Comparison of ENCODE assay signal across 13 mouse cellular contexts in genomic region chr3:82359036-82359435, GRCm38 (mm10). TPM values are rescaled to one million over a fixed set of nuclear protein-coding genes. Genes with fewer than 3 reads are reported as not detected.
DNase-seq lines count a peak whose midpoint lies in the region; ATAC-seq and TF ChIP-seq lines count a peak whose summit lies in the region.
"Had no signal": no experiment of that assay in that cellular context is flagged by ENCODE, and none has a peak within 500 bp of the region (broad histone marks: within the 10 kb centered on the region; RNA-seq: fewer than 3 reads in every experiment).

No protein-coding gene starts in this region.

- no peak overlapping the region for H3K27ac ChIP-seq in intestine, embryonic 15.5 days
- H3K27ac ChIP-seq in intestine, postnatal 0 days (ENCODE audit: low read depth, low read length), result no peak overlapping the region
- H3K27ac ChIP-seq in embryonic facial prominence, embryonic 11.5 days (replicated peaks; ENCODE audit: low read depth, low read length), result no peak overlapping the region
- no peak overlapping the region for H3K27ac ChIP-seq in forebrain, postnatal 0 days (ENCODE audit: low read depth, low read length)
- no peak overlapping the region for H3K27ac ChIP-seq in midbrain, embryonic 16.5 days (ENCODE audit: low read length)
- H3K27ac ChIP-seq in liver, embryonic 12.5 days, result no peak overlapping the region
- H3K27ac ChIP-seq: stomach, postnatal 0 days had no signal

- H3K4me2 ChIP-seq in intestine, embryonic 15.5 days (replicated peaks), result peak overlapping the region; percentile 82; the same call in 1 of the 2 replicates
- no peak overlapping the region for H3K4me2 ChIP-seq in intestine, postnatal 0 days (replicated peaks; ENCODE audit: low read depth)
- H3K4me2 ChIP-seq in embryonic facial prominence, embryonic 11.5 days (ENCODE audit: low read depth, low read length), result no peak overlapping the region
- H3K4me2 ChIP-seq in forebrain, postnatal 0 days (ENCODE audit: low read depth), result peak overlapping the region; percentile 64
- peak overlapping the region; percentile 62 for H3K4me2 ChIP-seq in midbrain, embryonic 16.5 days (ENCODE audit: low read length)
- H3K4me2 ChIP-seq in liver, embryonic 12.5 days, result no peak overlapping the region

- no peaks in the 10 kb centered on the region for H3K27me3 ChIP-seq in intestine, embryonic 15.5 days (replicated peaks)
- no peaks in the 10 kb centered on the region for H3K27me3 ChIP-seq in intestine, postnatal 0 days (replicated peaks; ENCODE audit: control insufficient read depth, insufficient read depth, low read length)
- no peaks in the 10 kb centered on the region for H3K27me3 ChIP-seq in embryonic facial prominence, embryonic 11.5 days (ENCODE audit: control insufficient read depth, insufficient read depth, low read length)
- no peaks in the 10 kb centered on the region for H3K27me3 ChIP-seq in forebrain, postnatal 0 days (ENCODE audit: insufficient read depth, low read length)
- no peaks in the 10 kb centered on the region for H3K27me3 ChIP-seq in midbrain, embryonic 16.5 days (ENCODE audit: control insufficient read depth, insufficient read depth, low read depth, low read length)
- peaks cover 7% of the 10 kb centered on the region for H3K27me3 ChIP-seq in liver, embryonic 12.5 days (replicated peaks)

- no peak overlapping the region for H3K4me3 ChIP-seq in intestine, embryonic 15.5 days (replicated peaks)
- H3K4me3 ChIP-seq in intestine, postnatal 0 days (ENCODE audit: low read depth, low read length), result no peak overlapping the region
- H3K4me3 ChIP-seq in embryonic facial prominence, embryonic 11.5 days (ENCODE audit: low read depth, low read length), result no peak overlapping the region
- H3K4me3 ChIP-seq in forebrain, postnatal 0 days (ENCODE audit: low read depth, low read length), result peak overlapping the region; percentile 88; the same call in 1 of the 2 replicates
- H3K4me3 ChIP-seq in midbrain, embryonic 16.5 days (ENCODE audit: low read depth, low read length), result peak overlapping the region; percentile 95
- no peak overlapping the region for H3K4me3 ChIP-seq in liver, embryonic 12.5 days

- 85% methylated on average over 8 of the region's 8 CpGs for WGBS in intestine, embryonic 15.5 days
- 91% methylated on average over 8 of the region's 8 CpGs for WGBS in intestine, postnatal 0 days
- 73% methylated on average over 8 of the region's 8 CpGs for WGBS in embryonic facial prominence, embryonic 11.5 days
- WGBS in forebrain, postnatal 0 days, result 89% methylated on average over 8 of the region's 8 CpGs
- WGBS in midbrain, embryonic 16.5 days, result 91% methylated on average over 8 of the region's 8 CpGs
- 76% methylated on average over 8 of the region's 8 CpGs for WGBS in liver, embryonic 12.5 days (ENCODE audit: insufficient replicate concordance)

- no peaks in the 10 kb centered on the region for H3K4me1 ChIP-seq in intestine, embryonic 15.5 days (replicated peaks)
- H3K4me1 ChIP-seq in intestine, postnatal 0 days (replicated peaks; ENCODE audit: control insufficient read depth, insufficient read depth, low read length), result peaks cover 5% of the 10 kb centered on the region; the same call in 1 of the 2 replicates
- H3K4me1 ChIP-seq in embryonic facial prominence, embryonic 11.5 days (ENCODE audit: control insufficient read depth, insufficient read depth, low read length), result no peaks in the 10 kb centered on the region
- H3K4me1 ChIP-seq in forebrain, postnatal 0 days (ENCODE audit: insufficient read depth), result no peaks in the 10 kb centered on the region
- peaks cover 8% of the 10 kb centered on the region for H3K4me1 ChIP-seq in midbrain, embryonic 16.5 days (ENCODE audit: control insufficient read depth, insufficient read depth, low read length)
- peaks cover 7% of the 10 kb centered on the region; the same call in 1 of the 2 replicates for H3K4me1 ChIP-seq in liver, embryonic 12.5 days

- H3K9me3 ChIP-seq in intestine, embryonic 15.5 days, result no peaks in the 10 kb centered on the region
- H3K9me3 ChIP-seq in intestine, postnatal 0 days (ENCODE audit: control insufficient read depth), result no peaks in the 10 kb centered on the region
- H3K9me3 ChIP-seq in embryonic facial prominence, embryonic 11.5 days (replicated peaks; ENCODE audit: control insufficient read depth, low read length), result no peaks in the 10 kb centered on the region
- no peaks in the 10 kb centered on the region for H3K9me3 ChIP-seq in forebrain, postnatal 0 days (ENCODE audit: low read length)
- H3K9me3 ChIP-seq in midbrain, embryonic 16.5 days (replicated peaks; ENCODE audit: control insufficient read depth, low read length, poor library complexity, severe bottlenecking), result no peaks in the 10 kb centered on the region
- no peaks in the 10 kb centered on the region for H3K9me3 ChIP-seq in liver, embryonic 12.5 days (replicated peaks)

- peak; percentile 30 for DNase-seq in embryonic facial prominence, embryonic 11.5 days (ENCODE audit: low spot score)
- DNase-seq in forebrain, postnatal 0 days, result no peak
- DNase-seq in Muller cell, postnatal 12 days (ENCODE audit: inconsistent ontology term), result no peak
- DNase-seq: cerebellum, adult 8-10 months; gastrocnemius, adult 2 months; kidney, adult 11 months; lung, postnatal 14 days had no signal

- H3K9ac ChIP-seq in intestine, embryonic 15.5 days, result no peak overlapping the region
- no peak overlapping the region for H3K9ac ChIP-seq in intestine, postnatal 0 days (ENCODE audit: low read depth, low read length)
- H3K9ac ChIP-seq in embryonic facial prominence, embryonic 11.5 days (replicated peaks; ENCODE audit: low read length), result no peak overlapping the region
- no peak overlapping the region for H3K9ac ChIP-seq in forebrain, postnatal 0 days
- H3K9ac ChIP-seq in midbrain, embryonic 16.5 days (ENCODE audit: low read depth, low read length), result peak overlapping the region; percentile 30; the same call in 1 of the 2 replicates
- H3K9ac ChIP-seq in liver, embryonic 12.5 days, result no peak overlapping the region

- TF ChIP-seq CTCF in intestine, postnatal 0 days (IDR thresholded peaks at IDR 0.05; ENCODE audit: low read depth), result no peak
- TF ChIP-seq CTCF in forebrain, postnatal 0 days (IDR thresholded peaks at IDR 0.05; ENCODE audit: low read depth), result no peak

- no peak for ATAC-seq in intestine, embryonic 15.5 days
- ATAC-seq in intestine, postnatal 0 days, result no peak
- ATAC-seq in embryonic facial prominence, embryonic 11.5 days (replicated peaks; ENCODE audit: insufficient number of reproducible peaks, low FRiP score, low TSS enrichment, low read depth), result no peak
- no peak for ATAC-seq in forebrain, postnatal 0 days
- ATAC-seq in midbrain, embryonic 16.5 days, result no peak
- ATAC-seq in liver, embryonic 12.5 days, result no peak
- ATAC-seq in monocyte, adult 5-6 weeks (replicated peaks; ENCODE audit: insufficient number of reproducible peaks, low FRiP score, low TSS enrichment, poor library complexity, severe bottlenecking), result no peak

- no peaks in the 10 kb centered on the region for H3K36me3 ChIP-seq in intestine, embryonic 15.5 days
- H3K36me3 ChIP-seq in intestine, postnatal 0 days (ENCODE audit: control insufficient read depth, insufficient read depth), result no peaks in the 10 kb centered on the region
- H3K36me3 ChIP-seq in embryonic facial prominence, embryonic 11.5 days (replicated peaks; ENCODE audit: control insufficient read depth, insufficient read depth, low read depth, low read length), result no peaks in the 10 kb centered on the region
- peaks cover 13% of the 10 kb centered on the region for H3K36me3 ChIP-seq in forebrain, postnatal 0 days (ENCODE audit: insufficient read depth)
- H3K36me3 ChIP-seq in midbrain, embryonic 16.5 days (ENCODE audit: control insufficient read depth, insufficient read depth, low read length), result peaks cover 15% of the 10 kb centered on the region
- no peaks in the 10 kb centered on the region for H3K36me3 ChIP-seq in liver, embryonic 12.5 days

RNA-seq across cellular contexts. Expression of gene Map9, which starts 1.2 kb away (rescaled TPM):
- 5.3 and 7.4 TPM in 2 replicates for polyA plus RNA-seq in intestine, embryonic 15.5 days (2015; fragmentation: Nextera tagmentation; extraction: Ambion mirVana)
- polyA plus RNA-seq in intestine, postnatal 0 days (2015; fragmentation: Nextera tagmentation; extraction: Ambion mirVana), result 2.2 and 3.3 TPM in 2 replicates
- polyA plus RNA-seq in embryonic facial prominence, embryonic 11.5 days (2014; fragmentation: Nextera tagmentation; extraction: Ambion mirVana), result 10.0 and 13.6 TPM in 2 replicates
- 89.2 and 104 TPM in 2 replicates for total RNA-seq in forebrain, postnatal 0 days (2014; rRNA removed)
- 115 and 166 TPM in 2 replicates for polyA plus RNA-seq in forebrain, postnatal 0 days (2015; fragmentation: Nextera tagmentation; extraction: Ambion mirVana)
- polyA plus RNA-seq in midbrain, embryonic 16.5 days (2015; fragmentation: Nextera tagmentation; extraction: Ambion mirVana), result 146 and 148 TPM in 2 replicates
- 0.53 and 0.86 TPM in 2 replicates for polyA plus RNA-seq in liver, embryonic 12.5 days (2016; fragmentation: Nextera tagmentation; extraction: Ambion mirVana)
- total RNA-seq in monocyte, adult 5-6 weeks (2017), result 0.39 TPM in 1 of 3 replicates, not detected in the others

Comparison
In these comparisons a context has a peak if more than half of its experiments do, and no peak if none do; other contexts are left out.
1. H3K4me2 ChIP-seq: peak in intestine, embryonic 15.5 days (single experiment), forebrain, postnatal 0 days (single experiment) and midbrain, embryonic 16.5 days (single experiment); none in intestine, postnatal 0 days (single experiment), embryonic facial prominence, embryonic 11.5 days (single experiment) and liver, embryonic 12.5 days (single experiment).
2. H3K4me3 ChIP-seq: peak in forebrain, postnatal 0 days (single experiment) and midbrain, embryonic 16.5 days (single experiment); none in intestine, embryonic 15.5 days (single experiment), intestine, postnatal 0 days (single experiment), embryonic facial prominence, embryonic 11.5 days (single experiment) and liver, embryonic 12.5 days (single experiment).